Mouse (Mus musculus) adrenal gland, adult (tissue): ENCODE results near the gene Tmem200b.

Experiments used
- DNase-seq, 2 experiments: peaks; one replicate each; pipeline ENCODE4 v3.0.0; 2022 to 2023; ENCODE audit warnings: low spot score in 1 of 2; ENCODE audit not compliant: inconsistent age in 2 of 2

Tmem200b gene

GRCm38 (mm10) chr4:131921461-131922346 lies at the start of gene Tmem200b:
Tmem200b (plus strand) TSS chr4:131921771.
- DNase-seq: peak; percentile 43 to 65

GRCm38 (mm10) chr4:131872672-131873292 lies 48.8 kb upstream of the Tmem200b start:
- peak in 1 of 2 experiments; percentile 55 for DNase-seq

DNA sequence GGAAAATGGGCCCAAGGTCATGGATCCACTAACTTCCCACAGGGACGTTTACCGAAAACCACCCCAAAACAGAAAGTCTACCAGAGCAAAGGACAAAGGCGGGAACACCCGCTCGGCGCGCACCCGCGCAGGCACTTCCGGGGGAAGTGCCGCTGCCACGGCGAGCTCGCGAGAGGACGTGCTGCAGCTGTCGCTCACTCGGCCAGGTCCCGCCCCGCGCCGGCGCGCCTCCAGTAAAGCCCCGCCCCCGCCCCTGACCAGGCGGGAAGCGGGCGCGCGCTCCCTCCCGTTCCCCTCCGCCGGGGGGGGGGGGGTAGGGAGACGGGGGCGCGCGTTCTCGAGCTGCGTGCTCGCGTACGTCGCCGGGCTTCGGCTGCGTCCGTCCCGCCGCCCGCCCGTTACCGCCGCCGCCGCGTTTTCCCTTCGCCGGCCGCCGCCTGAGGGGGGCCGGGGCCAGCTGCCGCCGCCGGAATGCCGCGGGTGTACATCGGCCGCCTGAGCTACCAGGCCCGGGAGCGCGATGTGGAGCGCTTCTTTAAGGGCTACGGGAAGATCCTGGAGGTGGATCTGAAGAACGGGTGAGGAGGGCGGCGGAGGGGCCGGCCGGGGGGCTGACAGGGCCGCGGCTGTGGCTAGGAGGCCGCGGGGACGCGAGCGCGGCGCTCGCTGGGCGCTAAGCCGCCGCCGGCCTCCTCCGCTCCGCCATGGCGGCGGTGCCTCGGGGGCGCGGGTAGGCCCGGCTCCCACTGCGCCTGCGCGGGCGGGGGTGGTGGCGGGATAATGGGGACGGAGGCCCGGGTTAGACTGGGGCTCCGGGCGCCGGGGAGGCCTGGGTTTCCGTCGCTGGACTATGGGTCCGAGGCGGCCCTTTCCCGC lies 48.0 kb upstream of the Tmem200b start, which contains the start of gene Srsf4:
TSS of gene Srsf4 (plus strand) at position 325 of the 876 bp plus-strand sequence.
- DNase-seq: peak; percentile 96 to 97

- DNase-seq: no peak
Measured at GRCm38 (mm10) chr4:131874169-131874536, 47.4 kb upstream of the Tmem200b start.

- DNase-seq: no peak
Measured at GRCm38 (mm10) chr4:131874567-131874966, 47.0 kb upstream of the Tmem200b start.

- DNase-seq: peak in 1 of 2 experiments; percentile 29
Measured at GRCm38 (mm10) chr4:131875242-131875641, 46.3 kb upstream of the Tmem200b start.

- DNase-seq: peak in 1 of 2 experiments; percentile 27
Measured at GRCm38 (mm10) chr4:131876836-131877235, 44.7 kb upstream of the Tmem200b start.

DNA sequence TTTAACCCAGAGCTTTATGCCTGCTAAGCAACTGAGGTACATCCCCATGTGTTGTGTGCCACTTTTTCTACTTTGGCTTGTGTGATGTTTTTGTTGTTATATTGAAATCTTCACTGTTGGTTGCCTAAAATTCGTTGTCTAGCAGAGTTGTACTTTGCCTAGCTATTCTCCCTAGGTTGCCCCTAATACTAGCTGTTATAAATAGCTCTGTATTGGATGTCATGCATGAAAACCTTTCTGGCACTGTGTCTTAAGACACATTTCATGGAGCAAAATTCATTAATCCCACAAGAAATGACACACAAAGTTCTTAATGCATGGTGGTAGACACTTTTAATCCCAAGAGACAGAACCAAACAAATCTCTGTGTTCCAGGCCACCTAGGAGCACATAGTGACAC lies 41.9 kb upstream of the Tmem200b start:
- no peak for DNase-seq

DNA sequence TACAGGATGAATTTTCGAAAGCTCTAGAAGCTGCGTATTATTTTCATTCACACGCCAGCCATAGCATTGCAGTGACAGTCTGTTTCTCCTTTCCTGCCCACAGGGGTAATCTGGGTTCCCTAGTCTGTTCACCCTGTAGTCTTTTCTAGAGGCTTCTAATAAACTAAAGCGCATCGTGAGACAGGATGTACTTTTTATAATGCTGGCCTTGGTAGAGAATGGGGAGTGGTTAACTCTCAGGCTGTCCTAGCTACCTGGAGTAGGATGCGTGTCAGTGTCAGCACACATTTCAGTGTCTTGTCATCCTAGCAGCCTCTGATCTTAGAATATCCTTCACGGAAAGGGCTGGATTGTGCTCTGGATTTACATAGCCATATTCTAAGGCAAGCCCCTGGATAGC lies 40.3 kb upstream of the Tmem200b start:
- no peak for DNase-seq

- DNase-seq: peak in 1 of 2 experiments; percentile 70
Measured at GRCm38 (mm10) chr4:131883571-131883970, 38.0 kb upstream of the Tmem200b start.

- peak; percentile 34 to 78 for DNase-seq
Measured at GRCm38 (mm10) chr4:131885376-131885775, 36.2 kb upstream of the Tmem200b start.

DNA sequence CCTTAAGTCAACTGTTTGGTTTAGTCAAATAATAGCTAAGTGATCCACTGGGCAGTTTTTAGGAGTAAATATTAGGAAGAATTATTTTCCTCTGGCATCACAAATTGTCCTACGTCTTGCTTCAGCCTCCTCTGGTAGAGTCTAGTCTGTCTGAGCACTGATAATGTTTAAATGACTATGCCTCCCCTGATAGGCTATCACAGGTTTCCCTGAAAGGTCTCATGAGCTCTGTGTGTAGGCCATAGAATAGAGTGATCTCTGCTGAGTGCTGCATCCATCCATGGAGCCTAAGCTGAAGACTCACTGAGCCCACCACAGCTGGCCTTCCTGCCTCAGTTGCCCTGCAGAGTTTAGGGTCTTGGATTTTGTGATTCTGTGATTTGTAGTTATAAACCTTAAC lies 33.0 kb upstream of the Tmem200b start:
- DNase-seq: no peak

DNA sequence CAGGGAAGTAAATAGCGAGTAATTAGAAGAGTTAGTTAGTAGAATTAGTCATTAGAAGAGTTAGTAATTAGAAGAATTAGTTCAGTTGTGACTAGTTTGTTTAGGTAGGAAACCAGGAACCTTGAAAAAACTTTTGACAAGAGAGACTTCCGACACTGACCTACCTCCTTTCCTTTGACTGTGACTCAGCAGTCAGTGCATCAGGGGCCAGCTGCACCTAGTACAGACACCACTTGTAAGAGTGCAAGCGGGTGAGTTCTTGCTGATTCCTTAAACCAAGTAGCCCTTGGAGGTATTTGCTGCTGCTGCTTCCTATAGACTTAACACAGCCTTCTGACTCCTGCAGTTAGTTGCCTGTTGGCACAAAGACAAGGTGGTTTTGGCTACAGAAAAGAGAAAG lies 30.9 kb upstream of the Tmem200b start:
- no peak for DNase-seq

DNA sequence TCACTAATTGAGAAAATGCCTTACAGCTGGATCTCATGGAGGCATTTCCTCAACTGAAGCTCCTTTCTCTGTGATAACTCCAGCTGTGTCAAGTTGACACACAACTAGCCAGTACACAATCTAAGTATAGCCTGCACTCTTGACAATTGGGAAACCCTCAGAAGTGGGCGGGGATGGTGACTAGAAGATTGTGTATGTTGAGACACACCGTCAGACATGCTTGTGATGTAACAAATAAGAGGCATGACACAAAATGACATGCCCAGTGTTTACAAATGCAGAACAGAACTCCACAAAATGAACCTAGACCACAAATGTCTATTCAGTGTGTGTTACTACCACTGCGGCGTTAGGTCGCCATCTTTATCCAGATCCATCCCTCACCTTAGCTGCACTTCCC lies 24.5 kb upstream of the Tmem200b start:
- DNase-seq: no peak

DNA sequence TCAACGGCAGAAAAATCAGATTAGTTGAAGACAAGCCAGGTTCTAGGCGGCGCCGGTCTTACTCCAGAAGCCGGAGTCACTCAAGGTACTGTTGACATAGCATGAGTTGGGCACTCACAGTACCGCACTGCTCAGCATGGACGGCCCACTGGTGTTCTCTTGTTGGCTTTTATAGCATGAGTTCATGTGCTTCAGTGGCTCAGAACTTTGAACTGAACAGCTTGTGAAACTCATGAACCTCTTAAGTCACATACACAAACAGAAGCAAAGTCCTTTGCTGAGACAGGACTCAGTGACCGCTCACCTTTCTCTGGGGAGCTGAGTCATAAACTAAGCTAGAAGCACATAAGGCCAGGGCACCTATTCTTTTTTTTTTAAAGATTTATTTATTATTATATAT lies 23.8 kb upstream of the Tmem200b start:
- no peak for DNase-seq

GRCm38 (mm10) chr4:131898503-131899179 lies 22.9 kb upstream of the Tmem200b start:
- DNase-seq: no peak

- no peak for DNase-seq
Measured at GRCm38 (mm10) chr4:131899180-131899554, 22.4 kb upstream of the Tmem200b start.

GRCm38 (mm10) chr4:131901090-131901489 lies 20.5 kb upstream of the Tmem200b start:
- no peak for DNase-seq

DNA sequence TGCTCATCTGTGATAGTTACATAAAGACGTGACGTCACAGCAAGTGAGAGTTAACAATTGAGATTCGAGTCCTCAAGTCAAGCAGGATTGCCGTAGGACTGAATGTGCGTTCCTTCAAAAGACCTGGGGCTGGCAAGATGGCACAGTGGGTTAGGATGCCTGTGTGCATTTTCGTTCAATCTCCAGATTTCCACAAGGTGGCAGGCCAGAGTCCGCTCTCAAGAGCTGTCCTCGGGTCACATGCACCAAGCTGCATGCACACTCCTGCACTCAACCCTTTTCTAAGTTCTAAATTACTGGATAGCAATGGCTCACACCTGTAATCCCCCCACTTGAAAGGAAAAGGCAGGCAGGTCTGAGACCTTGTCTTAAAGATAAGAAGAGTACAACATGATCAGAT lies 17.1 kb upstream of the Tmem200b start:
- DNase-seq: peak; percentile 48 to 73

DNA sequence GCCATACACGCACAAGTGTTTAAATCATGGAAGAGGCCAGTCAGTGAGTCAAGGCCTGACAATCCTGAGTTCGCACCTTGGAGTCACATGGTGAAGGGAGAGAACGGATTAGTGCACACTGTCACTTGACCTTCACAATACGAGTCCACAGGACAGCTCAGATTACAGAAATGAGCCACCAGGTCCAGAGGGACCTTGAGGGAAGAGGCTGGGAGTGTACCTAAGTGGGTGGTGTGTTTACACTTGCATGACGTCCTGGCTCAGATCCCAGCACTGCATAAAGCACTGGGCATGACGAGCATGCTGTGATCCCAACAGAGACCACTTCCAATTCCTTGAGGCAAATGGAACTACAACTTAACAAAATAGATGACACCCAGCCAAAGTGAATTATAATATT lies 15.1 kb upstream of the Tmem200b start:
- peak; percentile 46 to 59 for DNase-seq

- DNase-seq: no peak
Measured at GRCm38 (mm10) chr4:131907912-131908311, 13.7 kb upstream of the Tmem200b start.
